Mouse (Mus musculus) liver, adult 2 months (tissue): ENCODE results near the gene Lpp.

Source experiments
- CTCF ChIP-seq: fragments of 200-500 bp; IDR thresholded peaks from 2 replicates; pipeline ENCODE4 v1.5.1; 2011; ENCODE audit warnings: low read depth, low read length, control low read depth
- POLR2A ChIP-seq: fragments of 200-500 bp; IDR thresholded peaks from 2 replicates; pipeline ENCODE4 v1.6.1; 2011; ENCODE audit warnings: low read length, control low read depth; ENCODE audit not compliant: insufficient read depth; ENCODE audit errors: extremely low read depth

DNA sequence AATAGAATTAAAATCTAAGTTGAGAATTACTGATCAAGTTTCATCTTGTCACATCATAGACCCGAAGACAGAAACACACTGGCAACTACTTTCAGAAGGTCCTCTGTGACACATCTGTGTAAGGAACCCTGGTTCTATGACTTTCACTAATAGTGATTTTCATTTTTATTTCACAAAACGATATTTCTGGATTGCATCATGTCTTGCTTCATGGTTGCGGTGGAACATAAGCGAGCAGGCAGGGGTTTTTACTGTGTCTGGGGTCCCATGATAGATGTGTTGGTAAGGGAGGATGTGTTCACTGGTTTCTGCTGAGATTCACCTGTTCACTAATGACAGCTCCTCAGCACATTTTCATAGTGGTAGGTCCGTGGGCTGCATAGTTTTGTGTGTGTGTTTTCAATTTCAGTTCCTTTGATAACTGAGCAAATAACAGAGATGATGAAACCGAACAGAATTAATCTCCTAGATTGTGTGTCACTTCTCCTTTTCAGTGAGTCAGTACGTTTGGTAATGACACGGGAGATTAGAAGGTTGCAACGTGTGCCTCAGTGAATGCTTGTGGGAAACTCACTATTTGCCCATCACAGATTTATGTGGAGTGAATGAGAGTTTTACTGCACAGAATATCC, 466.3 kb downstream of the Lpp start:
- TF ChIP-seq CTCF (no peak), POLR2A (no peak)
